Comparison of ENCODE assay signal across 18 mouse cellular contexts in the genomic region with DNA sequence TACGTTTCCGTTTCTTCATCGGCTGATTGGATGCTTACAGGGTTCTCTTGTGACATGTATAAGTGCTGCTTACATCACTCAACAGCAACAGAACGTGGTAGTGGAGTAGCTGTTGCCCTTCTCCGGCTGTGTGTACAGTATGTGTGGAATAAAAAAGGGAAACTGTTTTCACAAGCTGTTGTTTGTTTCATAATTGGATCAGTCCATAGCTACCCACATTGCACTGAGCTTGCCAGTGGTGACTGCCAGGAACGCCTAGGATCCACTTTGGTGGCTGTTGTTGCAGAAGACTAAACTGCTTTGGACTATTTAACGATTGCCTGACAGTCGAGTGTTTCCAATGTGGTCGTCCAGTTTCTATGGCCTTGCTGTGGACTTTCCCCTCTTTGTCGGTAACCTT.
DNase-seq lines count a peak whose midpoint lies in the region; ATAC-seq and TF ChIP-seq lines count a peak whose summit lies in the region.
"Had no signal": no experiment of that assay in that cellular context is flagged by ENCODE, and none has a peak within 500 bp of the region (broad histone marks: within the 10 kb centered on the region; RNA-seq: fewer than 3 reads in every experiment).

No protein-coding gene starts in this region.

- no peak overlapping the region for H3K4me3 ChIP-seq in hindbrain, postnatal 0 days (ENCODE audit: low read length)
- no peak overlapping the region for H3K4me3 ChIP-seq in hindbrain, embryonic 12.5 days
- H3K4me3 ChIP-seq: limb, embryonic 10.5 days; liver, embryonic 13.5 days; midbrain, embryonic 13.5 days; myocyte had no signal

- H3K9me3 ChIP-seq in hindbrain, postnatal 0 days (ENCODE audit: low read length) = no peaks in the 10 kb centered on the region
- no peaks in the 10 kb centered on the region for H3K9me3 ChIP-seq in hindbrain, embryonic 12.5 days (replicated peaks)
- H3K9me3 ChIP-seq: G1E; limb, embryonic 10.5 days; liver, embryonic 13.5 days; midbrain, embryonic 13.5 days had no signal

- ATAC-seq in hindbrain, postnatal 0 days = no peak
- no peak for ATAC-seq in hindbrain, embryonic 12.5 days (ENCODE audit: low FRiP score)
- ATAC-seq: midbrain, embryonic 13.5 days had no signal

- H3K27me3 ChIP-seq in hindbrain, postnatal 0 days (ENCODE audit: insufficient read depth, low read length) = no peaks in the 10 kb centered on the region
- H3K27me3 ChIP-seq in hindbrain, embryonic 12.5 days = no peaks in the 10 kb centered on the region
- H3K27me3 ChIP-seq: liver, embryonic 13.5 days; midbrain, embryonic 13.5 days had no signal

- H3K27ac ChIP-seq in hindbrain, postnatal 0 days = no peak overlapping the region
- H3K27ac ChIP-seq in hindbrain, embryonic 12.5 days = no peak overlapping the region
- H3K27ac ChIP-seq: limb, embryonic 10.5 days; liver, embryonic 13.5 days; midbrain, embryonic 13.5 days had no signal

- no peaks in the 10 kb centered on the region for H3K4me1 ChIP-seq in hindbrain, postnatal 0 days (ENCODE audit: insufficient read depth, low read length)
- H3K4me1 ChIP-seq in hindbrain, embryonic 12.5 days = no peaks in the 10 kb centered on the region
- H3K4me1 ChIP-seq: limb, embryonic 10.5 days; midbrain, embryonic 13.5 days had no signal

- no peak overlapping the region for H3K4me2 ChIP-seq in hindbrain, postnatal 0 days (ENCODE audit: low read depth, low read length)
- no peak overlapping the region for H3K4me2 ChIP-seq in hindbrain, embryonic 12.5 days (replicated peaks)
- H3K4me2 ChIP-seq: liver, embryonic 13.5 days; midbrain, embryonic 13.5 days had no signal

- no peak for TF ChIP-seq CTCF in hindbrain, postnatal 0 days (IDR thresholded peaks at IDR 0.05; ENCODE audit: low read depth)
- no peak for TF ChIP-seq CTCF in brain, embryonic 14.5 days (IDR thresholded peaks at IDR 0.05; ENCODE audit: borderline replicate concordance, extremely low read depth, insufficient read depth, insufficient read length)

- WGBS in hindbrain, postnatal 0 days = 60% methylated on average over 10 of the region's 10 CpGs
- 86% methylated on average over 10 of the region's 10 CpGs for WGBS in hindbrain, embryonic 12.5 days

- DNase-seq in hindbrain, postnatal 0 days (ENCODE audit: low spot score) = peak; percentile 25
- DNase-seq in adipocyte (ENCODE audit: low spot score) = peak; percentile 15
- DNase-seq in brain, embryonic 14.5 days (ENCODE audit: low read depth) = peak; percentile 47
- peak; percentile 39 to 81 for DNase-seq in layer of hippocampus, postnatal 14 days (ENCODE audit: low spot score in 2 of 2)
- DNase-seq in adrenal gland, postnatal 4 days (ENCODE audit: low spot score in 2 of 2) = no peak
- no peak for DNase-seq in adrenal gland, adult (ENCODE audit: inconsistent age in 2 of 2, low spot score in 1 of 2)
- DNase-seq: adrenal gland, adult 8-10 months; heart, postnatal 10 days; kidney, adult 8-10 months; kidney, postnatal 36 days; liver, embryonic 13.5 days; lung, postnatal 36 days; thymus, adult 2 months had no signal

- no peak overlapping the region for H3K9ac ChIP-seq in hindbrain, postnatal 0 days (replicated peaks; ENCODE audit: low read length)
- no peak overlapping the region for H3K9ac ChIP-seq in hindbrain, embryonic 12.5 days
- H3K9ac ChIP-seq: liver, embryonic 13.5 days; midbrain, embryonic 13.5 days had no signal

- H3K36me3 ChIP-seq in hindbrain, postnatal 0 days (ENCODE audit: insufficient read depth, low read length) = peaks cover 56% of the 10 kb centered on the region
- peaks cover 97% of the 10 kb centered on the region for H3K36me3 ChIP-seq in hindbrain, embryonic 12.5 days

- TF ChIP-seq POLR2A in brain, embryonic 14.5 days (IDR thresholded peaks at IDR 0.05; ENCODE audit: borderline replicate concordance, extremely low read depth, insufficient read depth, insufficient read length, poor library complexity, severe bottlenecking) = no peak

Comparison
In these comparisons a context has a peak if more than half of its experiments do, and no peak if none do; other contexts are left out.
1. DNase-seq: peak in hindbrain, postnatal 0 days (single experiment), adipocyte (single experiment), brain, embryonic 14.5 days (single experiment) and layer of hippocampus, postnatal 14 days (2 of 2); none in adrenal gland, postnatal 4 days (0 of 2) and adrenal gland, adult (0 of 2).